Mouse (Mus musculus): ENCODE data around the gene 4930404N11Rik. TPM values are rescaled to one million over a fixed set of nuclear protein-coding genes. Genes with fewer than 3 reads are reported as not detected.

4930404N11Rik gene
- total RNA-seq, 4 experiments from 2014 or later: 0.22 to 0.68 (median 0.60) TPM

DNA sequence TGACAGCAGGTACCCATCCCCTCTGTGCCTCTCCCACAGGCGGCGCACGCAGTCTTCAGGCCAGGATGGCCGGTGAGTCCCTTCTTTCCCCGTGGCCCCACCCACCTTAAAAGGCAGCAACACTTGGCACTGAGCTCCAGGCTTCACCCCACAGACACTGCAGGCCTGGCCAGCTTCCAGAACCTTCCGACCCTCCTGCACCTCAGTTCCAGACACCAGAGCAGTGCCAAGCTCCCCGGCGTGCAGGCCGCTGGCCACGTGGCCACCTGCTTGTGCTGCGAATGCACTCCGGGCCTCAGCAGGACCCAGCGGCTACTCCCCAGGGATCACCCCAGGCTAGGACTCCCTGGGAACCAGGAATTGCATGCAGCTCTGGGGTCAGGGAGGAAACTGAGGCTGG is 52.0 kb downstream of the 4930404N11Rik start:
- DNase-seq (ENCODE audit: low spot score in 2 of 2): no peak

Small RNAs within 50 kb of the gene (microRNA-seq; reads per million reads assigned to microRNA genes)
- not detected for gene Mir6913

Other genes with a start within 250 kb of the 4930404N11Rik start
- 10 to 100 TPM; 24.8 to 28.9 (median 25.5) TPM for gene Zbtb7a, start 230.6 kb downstream of the 4930404N11Rik start, total RNA-seq (2022)
- 10 to 100 TPM; 14.0 to 19.0 (median 16.2) TPM for gene Pias4, start 197.9 kb downstream of the 4930404N11Rik start, total RNA-seq (2022)
- 1,000 to 10,000 TPM; 1,293 to 1,550 (median 1,345) TPM for gene Eef2, start 189.2 kb downstream of the 4930404N11Rik start, total RNA-seq (2022)
- 10 to 100 TPM; 25.2 to 31.5 (median 27.3) TPM for gene Dapk3, start 182.8 kb downstream of the 4930404N11Rik start, total RNA-seq (2022)
- gene 4930442H23Rik, start 182.0 kb downstream of the 4930404N11Rik start, total RNA-seq (2022): not detected
- gene Nmrk2, start 163.8 kb downstream of the 4930404N11Rik start, total RNA-seq (2022): 100 to 1,000 TPM in 1 of 4 experiments, 10 to 100 TPM in 3; 15.3 to 106 (median 44.7) TPM
- not detected for gene Atcay, start 135.0 kb downstream of the 4930404N11Rik start, total RNA-seq (2022)
- gene Zfr2, start 132.7 kb downstream of the 4930404N11Rik start, total RNA-seq (2022): 1 to 10 TPM; 1.8 to 2.7 (median 2.1) TPM
- under 1 TPM in 2 of 4 experiments, not detected in 2; 0.31 TPM for gene Matk, start 112.9 kb downstream of the 4930404N11Rik start, total RNA-seq (2022)
- gene Mrpl54, start 98.9 kb downstream of the 4930404N11Rik start, total RNA-seq (2022): 100 to 1,000 TPM in 3 of 4 experiments, 10 to 100 TPM in 1; 96.1 to 111 (median 102) TPM
- 100 to 1,000 TPM in 2 of 4 experiments, 10 to 100 TPM in 2; 94.6 to 106 (median 98.8) TPM for gene Apba3, start 98.9 kb downstream of the 4930404N11Rik start, total RNA-seq (2022)
- not detected for gene Tjp3, start 74.2 kb downstream of the 4930404N11Rik start, total RNA-seq (2022)
- gene Pip5k1c, start 72.9 kb downstream of the 4930404N11Rik start, total RNA-seq (2022): 10 to 100 TPM; 18.5 to 22.8 (median 21.9) TPM
- 10 to 100 TPM in 1 of 4 experiments, 1 to 10 TPM in 3; 9.4 to 11.3 (median 9.8) TPM for gene Cactin, start 44.7 kb downstream of the 4930404N11Rik start, total RNA-seq (2022)
- under 1 TPM; 0.12 to 0.36 (median 0.19) TPM for gene Tbxa2r, start 37.1 kb downstream of the 4930404N11Rik start, total RNA-seq (2022)
- gene Gipc3, start 22.6 kb downstream of the 4930404N11Rik start, total RNA-seq (2022): 1 to 10 TPM in 1 of 4 experiments, under 1 TPM in 3; 0.46 to 1.2 (median 0.73) TPM
- gene Hmg20b, start 15.3 kb downstream of the 4930404N11Rik start, total RNA-seq (2022): 10 to 100 TPM; 16.9 to 22.8 (median 21.1) TPM
- gene Mfsd12, start 8.3 kb downstream of the 4930404N11Rik start, total RNA-seq (2022): 1 to 10 TPM; 1.7 to 3.1 (median 2.1) TPM
- 10 to 100 TPM; 14.8 to 18.5 (median 16.6) TPM for gene Fzr1, start 12.7 kb upstream of the 4930404N11Rik start, total RNA-seq (2022)
- 10 to 100 TPM; 46.5 to 50.1 (median 47.4) TPM for gene Dohh, start 18.6 kb upstream of the 4930404N11Rik start, total RNA-seq (2022)
- 1 to 10 TPM in 2 of 4 experiments, under 1 TPM in 2; 0.59 to 1.8 (median 1.1) TPM for gene Gm48551, start 18.6 kb upstream of the 4930404N11Rik start, total RNA-seq (2022)
- 1 to 10 TPM in 2 of 4 experiments, under 1 TPM in 1, not detected in 1; 0.43 to 1.1 (median 1.1) TPM for gene Gm48552, start 23.2 kb upstream of the 4930404N11Rik start, total RNA-seq (2022)
- not detected for gene Smim24, start 27.2 kb upstream of the 4930404N11Rik start, total RNA-seq (2022)
- gene Nfic, start 89.8 kb upstream of the 4930404N11Rik start, total RNA-seq (2022): 100 to 1,000 TPM; 223 to 267 (median 235) TPM
- under 1 TPM in 2 of 4 experiments, not detected in 2; 0.05 to 0.31 TPM for gene Celf5, start 116.9 kb upstream of the 4930404N11Rik start, total RNA-seq (2022)
- gene Ncln, start 130.6 kb upstream of the 4930404N11Rik start, total RNA-seq (2022): 10 to 100 TPM; 41.6 to 49.3 (median 43.1) TPM
- gene S1pr4, start 134.3 kb upstream of the 4930404N11Rik start, total RNA-seq (2022): 1 to 10 TPM in 1 of 4 experiments, under 1 TPM in 3; 0.27 to 1.0 (median 0.59) TPM
- under 1 TPM; 0.19 to 0.80 (median 0.24) TPM for gene Gna15, start 158.4 kb upstream of the 4930404N11Rik start, total RNA-seq (2022)
- 10 to 100 TPM; 26.2 to 30.7 (median 28.4) TPM for gene Gna11, start 179.4 kb upstream of the 4930404N11Rik start, total RNA-seq (2022)
- gene Aes, start 193.7 kb upstream of the 4930404N11Rik start, total RNA-seq (2022): 100 to 1,000 TPM; 851 to 988 (median 920) TPM
- 1 to 10 TPM; 3.1 to 4.3 (median 4.0) TPM for gene Tle2, start 208.7 kb upstream of the 4930404N11Rik start, total RNA-seq (2022)
- 1 to 10 TPM; 4.1 to 6.9 (median 5.3) TPM for gene Tle6, start 235.3 kb upstream of the 4930404N11Rik start, total RNA-seq (2022)
- 1 to 10 TPM; 2.8 to 3.8 (median 3.0) TPM for gene BC025920, start 240.5 kb upstream of the 4930404N11Rik start, total RNA-seq (2022)

Data from gastrocnemius, adult 8-10 months (tissue).